Mouse (Mus musculus) heart, postnatal 0 days (tissue): ENCODE results near the gene Zdbf2.

Source experiments
- CTCF ChIP-seq: IDR thresholded peaks from 2 replicates; pipeline ENCODE4 v1.5.1; 2016; ENCODE audit warnings: antibody characterized with exemption, control low read depth, low read depth
- EP300 ChIP-seq: IDR thresholded peaks from 2 replicates; pipeline ENCODE4 v1.6.1; 2016; ENCODE audit warnings: antibody characterized with exemption, low read depth

- no peak for TF ChIP-seq CTCF
- TF ChIP-seq EP300: no peak
Measured at GRCm38 (mm10) chr1:63260742-63261033, 12.4 kb upstream of the Zdbf2 start.
